Mouse (Mus musculus): ENCODE measurements at regions not wholly inside any gene's neighbourhood (a gene's known extent, or its start where the extent isn't known, plus 50 kb on each side); places are given as distances from the start of the nearest gene placed in this dataset.

DNA sequence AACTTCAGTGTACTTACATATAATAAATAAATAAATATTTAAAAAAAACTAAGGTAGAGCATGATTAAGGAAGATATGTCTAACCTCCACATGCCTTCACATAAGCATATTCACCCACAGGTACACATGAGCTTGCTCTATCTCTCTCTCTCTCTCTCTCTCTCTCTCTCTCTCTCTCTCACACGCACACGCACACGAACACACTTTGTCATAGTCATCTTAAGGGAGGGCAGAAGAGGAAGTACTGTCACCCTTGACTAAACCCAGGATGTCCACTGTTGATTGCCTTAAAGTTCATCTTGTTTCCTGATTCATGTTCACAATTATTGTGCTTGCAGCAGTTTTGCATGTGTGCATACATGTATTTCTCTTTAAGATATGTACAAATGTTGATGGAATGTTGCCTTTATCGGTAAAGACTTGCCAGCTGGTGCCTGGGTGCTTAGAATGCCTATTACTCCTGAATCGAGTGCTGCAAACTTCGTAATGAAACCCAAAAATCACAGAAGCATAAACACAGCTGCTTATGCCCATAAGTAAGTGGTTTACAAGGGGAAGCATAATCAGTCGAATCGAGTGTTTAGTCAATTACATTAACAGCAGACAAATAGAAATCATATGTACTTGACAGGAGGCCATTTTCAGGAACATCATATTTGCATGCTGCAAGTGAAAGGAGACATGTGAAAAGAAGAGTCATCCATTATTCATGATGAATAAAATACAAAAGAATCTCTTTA lies 84.3 kb downstream of the Tmem168 start:
- Histone ChIP-seq H3K4me3 (ENCODE audit: low read depth, low read length) (no peak overlapping the region), H3K9me3 (replicated peaks; ENCODE audit: control insufficient read depth, low read length) (no peaks in the 10 kb centered on the region), H3K36me3 (replicated peaks; ENCODE audit: control insufficient read depth, insufficient read depth, low read depth, low read length) (no peaks in the 10 kb centered on the region), H3K4me1 (ENCODE audit: control insufficient read depth, insufficient read depth, low read length) (no peaks in the 10 kb centered on the region), H3K27ac (replicated peaks; ENCODE audit: low read depth, low read length) (no peak overlapping the region), H3K4me2 (ENCODE audit: low read depth, low read length) (no peak overlapping the region), H3K9ac (replicated peaks; ENCODE audit: low read length) (no peak overlapping the region), H3K27me3 (ENCODE audit: control insufficient read depth, insufficient read depth, low read length) (no peaks in the 10 kb centered on the region)
- DNase-seq (ENCODE audit: low spot score) (no peak), ATAC-seq (replicated peaks; ENCODE audit: insufficient number of reproducible peaks, low FRiP score, low TSS enrichment, low read depth) (no peak)
- WGBS = 77% methylated on average over 8 of the region's 8 CpGs

DNA sequence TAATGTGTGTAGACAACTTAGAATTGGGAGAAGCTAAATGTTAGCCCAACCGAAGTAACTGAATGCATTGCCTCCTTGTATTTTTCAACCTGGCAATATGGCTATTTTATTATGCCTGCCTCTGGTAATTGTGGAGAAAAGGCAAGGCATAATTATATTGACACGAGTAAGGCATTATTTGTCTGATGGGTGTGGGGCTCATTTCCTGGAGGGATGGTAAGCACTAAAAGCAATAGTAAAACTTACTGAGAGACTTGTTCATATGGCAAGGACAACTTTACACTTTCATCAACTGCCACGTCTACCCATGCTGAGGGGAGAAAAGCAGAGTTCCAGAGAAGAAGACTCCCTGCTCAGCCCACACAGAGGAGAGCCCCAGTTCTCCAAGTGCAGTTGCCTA lies 93.8 kb downstream of the Tmem168 start:
- no peaks in the 10 kb centered on the region for H3K27me3 ChIP-seq (ENCODE audit: control insufficient read depth, insufficient read depth, low read length)
- 75% methylated on average over 3 of the region's 3 CpGs for WGBS
- no peak overlapping the region for H3K4me2 ChIP-seq (ENCODE audit: low read depth, low read length)
- no peaks in the 10 kb centered on the region for H3K4me1 ChIP-seq (ENCODE audit: control insufficient read depth, insufficient read depth, low read length)
- no peak overlapping the region for H3K9ac ChIP-seq (replicated peaks; ENCODE audit: low read length)
- no peak for DNase-seq (ENCODE audit: low spot score)
- H3K9me3 ChIP-seq (replicated peaks; ENCODE audit: control insufficient read depth, low read length) = no peaks in the 10 kb centered on the region
- H3K4me3 ChIP-seq (ENCODE audit: low read depth, low read length) = no peak overlapping the region
- H3K27ac ChIP-seq (replicated peaks; ENCODE audit: low read depth, low read length) = no peak overlapping the region
- H3K36me3 ChIP-seq (replicated peaks; ENCODE audit: control insufficient read depth, insufficient read depth, low read depth, low read length) = no peaks in the 10 kb centered on the region
- ATAC-seq (replicated peaks; ENCODE audit: insufficient number of reproducible peaks, low FRiP score, low TSS enrichment, low read depth) = no peak

DNA sequence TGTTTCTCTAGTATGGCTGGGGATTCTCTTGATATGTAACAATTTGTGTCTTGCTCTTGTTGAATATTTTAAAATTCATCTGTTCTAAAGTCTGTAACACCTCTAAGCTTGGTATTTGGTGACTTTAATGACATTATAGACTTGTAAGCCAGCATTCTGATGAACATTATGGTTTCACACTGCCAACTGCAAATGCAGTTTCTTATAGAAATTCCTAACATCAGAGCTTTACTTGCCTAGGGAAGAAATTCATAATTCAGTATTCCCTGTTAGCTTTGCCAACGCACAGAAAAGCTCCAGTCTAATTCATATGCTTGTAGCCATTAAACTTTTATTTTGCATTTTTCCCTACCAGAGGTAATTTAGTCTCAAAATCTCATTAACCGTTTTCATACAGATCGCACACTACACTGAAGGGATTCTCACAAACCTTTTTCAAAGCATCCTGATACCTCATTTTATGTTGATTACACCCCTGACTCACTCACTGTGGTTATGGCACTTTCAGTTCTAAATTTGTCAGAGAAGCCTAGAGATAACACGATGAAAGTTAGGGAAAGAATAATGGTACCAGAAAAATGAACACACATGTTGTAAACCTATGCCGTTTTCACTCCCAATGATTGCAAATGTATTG lies 131.3 kb downstream of the Tmem168 start:
- no peaks in the 10 kb centered on the region for H3K36me3 ChIP-seq (replicated peaks; ENCODE audit: control insufficient read depth, insufficient read depth, low read depth, low read length)
- DNase-seq (ENCODE audit: low spot score) (no peak), ATAC-seq (replicated peaks; ENCODE audit: insufficient number of reproducible peaks, low FRiP score, low TSS enrichment, low read depth) (no peak)
- H3K4me1 ChIP-seq (ENCODE audit: control insufficient read depth, insufficient read depth, low read length) = no peaks in the 10 kb centered on the region
- H3K9ac ChIP-seq (replicated peaks; ENCODE audit: low read length) = no peak overlapping the region
- H3K4me3 ChIP-seq (ENCODE audit: low read depth, low read length) = no peak overlapping the region
- no peaks in the 10 kb centered on the region for H3K27me3 ChIP-seq (ENCODE audit: control insufficient read depth, insufficient read depth, low read length)
- H3K9me3 ChIP-seq (replicated peaks; ENCODE audit: control insufficient read depth, low read length) = no peaks in the 10 kb centered on the region
- 92% methylated on average over 5 of the region's 5 CpGs for WGBS
- H3K27ac ChIP-seq (replicated peaks; ENCODE audit: low read depth, low read length) = no peak overlapping the region
- H3K4me2 ChIP-seq (ENCODE audit: low read depth, low read length) = no peak overlapping the region

DNA sequence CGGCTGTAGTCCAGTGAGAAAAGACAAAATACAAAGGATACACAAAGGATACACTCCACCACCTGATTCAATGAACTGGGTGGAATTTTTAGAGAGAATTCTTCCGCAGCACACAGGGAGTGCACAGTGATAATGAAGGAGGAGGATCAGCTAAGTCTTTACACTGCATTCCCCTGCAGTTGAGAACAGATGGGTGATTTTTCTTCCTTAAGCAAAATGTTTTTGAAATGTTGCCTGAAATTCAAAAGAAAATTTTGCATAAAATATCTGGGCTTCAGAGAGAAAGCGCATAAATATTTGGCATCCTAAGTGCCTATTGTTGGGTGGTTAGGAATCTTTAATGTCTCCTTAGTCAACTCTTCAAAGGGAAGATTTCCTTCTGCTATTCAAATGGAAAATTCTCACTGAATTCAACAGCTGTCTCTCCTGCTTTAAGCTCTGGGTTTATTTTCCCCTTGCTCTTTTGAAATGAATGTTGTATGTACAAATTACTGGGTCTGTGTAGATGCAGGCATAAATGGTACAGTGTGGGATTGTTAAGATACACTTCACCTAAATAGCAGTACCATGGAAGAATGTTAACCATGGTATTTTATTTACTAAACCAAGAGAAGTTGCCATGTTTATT lies 158.6 kb downstream of the Tmem168 start:
- 85% methylated on average over 3 of the region's 3 CpGs for WGBS
- no peak for ATAC-seq (replicated peaks; ENCODE audit: insufficient number of reproducible peaks, low FRiP score, low TSS enrichment, low read depth)
- H3K9me3 ChIP-seq (replicated peaks; ENCODE audit: control insufficient read depth, low read length) = no peaks in the 10 kb centered on the region

DNA sequence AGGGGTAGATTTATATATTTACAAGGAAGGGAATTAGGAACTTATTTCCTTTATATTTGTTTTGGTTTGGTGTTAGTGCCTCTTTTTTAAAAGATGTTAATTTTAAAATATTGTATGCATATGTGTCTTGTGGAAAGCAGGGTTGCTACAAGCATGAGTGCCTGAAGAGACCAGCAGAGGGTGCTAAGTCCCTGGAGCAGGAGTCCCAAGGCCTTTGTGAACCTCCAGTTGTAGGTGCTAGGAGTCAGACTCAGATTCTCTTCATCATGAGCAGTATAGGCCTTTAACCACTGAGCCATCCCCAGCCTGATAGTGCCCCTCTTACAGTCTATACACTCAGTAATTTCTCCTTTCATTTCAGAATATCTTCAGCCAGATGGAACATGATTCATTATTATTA lies 189.0 kb upstream of the Vwde start:
- Histone ChIP-seq H3K9me3 (replicated peaks; ENCODE audit: control insufficient read depth, low read length) (no peaks in the 10 kb centered on the region), H3K4me2 (ENCODE audit: low read depth, low read length) (no peak overlapping the region), H3K4me1 (ENCODE audit: control insufficient read depth, insufficient read depth, low read length) (no peaks in the 10 kb centered on the region), H3K27ac (replicated peaks; ENCODE audit: low read depth, low read length) (no peak overlapping the region), H3K9ac (replicated peaks; ENCODE audit: low read length) (no peak overlapping the region), H3K27me3 (ENCODE audit: control insufficient read depth, insufficient read depth, low read length) (no peaks in the 10 kb centered on the region), H3K36me3 (replicated peaks; ENCODE audit: control insufficient read depth, insufficient read depth, low read depth, low read length) (no peaks in the 10 kb centered on the region), H3K4me3 (ENCODE audit: low read depth, low read length) (no peak overlapping the region)
- peak; percentile 38 for DNase-seq (ENCODE audit: low spot score)
- no peak for ATAC-seq (replicated peaks; ENCODE audit: insufficient number of reproducible peaks, low FRiP score, low TSS enrichment, low read depth)

More for the DNA sequence above, 158.6 kb downstream of the Tmem168 start:
- no peak overlapping the region for H3K27ac ChIP-seq (replicated peaks; ENCODE audit: low read depth, low read length)
- H3K4me3 ChIP-seq (ENCODE audit: low read depth, low read length) = no peak overlapping the region
- no peaks in the 10 kb centered on the region for H3K27me3 ChIP-seq (ENCODE audit: control insufficient read depth, insufficient read depth, low read length)
- DNase-seq (ENCODE audit: low spot score) = no peak
- no peak overlapping the region for H3K9ac ChIP-seq (replicated peaks; ENCODE audit: low read length)
- H3K4me2 ChIP-seq (ENCODE audit: low read depth, low read length) = no peak overlapping the region
- no peaks in the 10 kb centered on the region for H3K4me1 ChIP-seq (ENCODE audit: control insufficient read depth, insufficient read depth, low read length)
- H3K36me3 ChIP-seq (replicated peaks; ENCODE audit: control insufficient read depth, insufficient read depth, low read depth, low read length) = no peaks in the 10 kb centered on the region

DNA sequence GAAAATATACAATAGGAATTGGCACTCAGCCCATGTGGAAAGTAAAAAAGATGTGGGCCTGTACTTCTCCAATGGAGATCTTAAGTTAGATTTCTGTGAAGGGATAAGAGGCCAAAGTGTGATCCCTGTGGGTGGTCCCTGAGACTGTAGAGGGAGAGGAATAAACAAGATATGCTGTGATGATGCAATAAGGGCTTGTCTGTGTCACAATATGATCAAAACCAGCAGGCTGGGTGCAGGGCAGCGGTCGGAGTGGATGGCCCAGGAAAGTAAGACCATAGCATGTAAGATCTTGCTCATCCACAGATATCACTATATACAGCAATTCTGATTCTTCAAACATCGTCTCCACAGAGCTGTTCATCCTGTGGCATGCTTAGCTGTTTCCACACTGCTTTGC lies 188.3 kb upstream of the Vwde start:
- WGBS = 87% methylated on average over 3 of the region's 3 CpGs
- Histone ChIP-seq H3K9ac (replicated peaks; ENCODE audit: low read length) (no peak overlapping the region), H3K4me2 (ENCODE audit: low read depth, low read length) (no peak overlapping the region), H3K9me3 (replicated peaks; ENCODE audit: control insufficient read depth, low read length) (no peaks in the 10 kb centered on the region), H3K4me3 (ENCODE audit: low read depth, low read length) (no peak overlapping the region), H3K4me1 (ENCODE audit: control insufficient read depth, insufficient read depth, low read length) (no peaks in the 10 kb centered on the region), H3K27me3 (ENCODE audit: control insufficient read depth, insufficient read depth, low read length) (no peaks in the 10 kb centered on the region), H3K36me3 (replicated peaks; ENCODE audit: control insufficient read depth, insufficient read depth, low read depth, low read length) (no peaks in the 10 kb centered on the region), H3K27ac (replicated peaks; ENCODE audit: low read depth, low read length) (no peak overlapping the region)
- ATAC-seq (replicated peaks; ENCODE audit: insufficient number of reproducible peaks, low FRiP score, low TSS enrichment, low read depth) (no peak), DNase-seq (ENCODE audit: low spot score) (no peak)

DNA sequence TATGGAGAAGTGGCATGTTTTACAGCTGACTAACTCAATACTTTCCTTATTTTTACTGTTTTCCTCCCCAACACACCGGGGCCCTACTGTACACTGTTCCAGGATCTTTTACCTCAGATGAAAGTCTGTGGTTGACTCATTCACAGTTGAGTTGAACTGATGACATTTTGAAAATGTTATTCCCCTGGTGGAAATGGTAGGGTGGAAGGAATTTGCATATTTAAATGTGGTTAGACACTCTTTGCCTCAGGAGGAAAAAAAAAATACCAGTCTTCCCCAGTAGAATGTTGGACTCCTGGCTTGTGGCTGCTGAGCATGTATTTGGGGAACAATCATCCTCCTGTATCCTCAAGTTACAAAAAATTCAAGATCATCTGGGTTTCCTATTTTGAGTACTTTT lies 159.7 kb upstream of the Vwde start:
- DNase-seq (ENCODE audit: low spot score) (no peak), ATAC-seq (replicated peaks; ENCODE audit: insufficient number of reproducible peaks, low FRiP score, low TSS enrichment, low read depth) (no peak)
- H3K27ac ChIP-seq (replicated peaks; ENCODE audit: low read depth, low read length) = no peak overlapping the region
- 94% methylated on average over 1 of the region's 1 CpGs for WGBS
- H3K9me3 ChIP-seq (replicated peaks; ENCODE audit: control insufficient read depth, low read length) = no peaks in the 10 kb centered on the region
- H3K36me3 ChIP-seq (replicated peaks; ENCODE audit: control insufficient read depth, insufficient read depth, low read depth, low read length) = no peaks in the 10 kb centered on the region
- H3K4me3 ChIP-seq (ENCODE audit: low read depth, low read length) = no peak overlapping the region
- H3K27me3 ChIP-seq (ENCODE audit: control insufficient read depth, insufficient read depth, low read length) = no peaks in the 10 kb centered on the region
- H3K4me2 ChIP-seq (ENCODE audit: low read depth, low read length) = no peak overlapping the region
- no peak overlapping the region for H3K9ac ChIP-seq (replicated peaks; ENCODE audit: low read length)
- H3K4me1 ChIP-seq (ENCODE audit: control insufficient read depth, insufficient read depth, low read length) = no peaks in the 10 kb centered on the region

DNA sequence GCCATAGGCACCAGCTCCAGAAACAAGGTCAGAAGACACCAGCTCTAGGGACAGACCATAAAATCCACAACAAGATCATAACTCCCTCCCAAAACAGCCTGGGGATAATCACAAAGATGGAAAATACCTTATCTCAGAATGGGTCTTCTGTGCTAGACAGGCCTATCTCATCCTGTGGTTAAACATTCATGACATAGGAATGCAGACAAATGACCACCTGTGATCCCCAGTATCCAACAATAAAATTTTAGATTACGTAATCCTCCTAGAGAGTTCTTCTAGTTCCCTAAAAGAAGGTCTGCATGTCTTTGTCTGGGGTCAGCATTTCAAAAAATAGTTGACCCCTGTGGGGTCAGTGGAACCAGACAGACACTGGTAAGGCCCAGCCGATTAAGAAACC lies 158.4 kb upstream of the Vwde start:
- Histone ChIP-seq H3K4me1 (ENCODE audit: control insufficient read depth, insufficient read depth, low read length) (no peaks in the 10 kb centered on the region), H3K9me3 (replicated peaks; ENCODE audit: control insufficient read depth, low read length) (no peaks in the 10 kb centered on the region)
- 92% methylated on average over 2 of the region's 2 CpGs for WGBS

More for the DNA sequence above, 158.4 kb upstream of the Vwde start:
- no peaks in the 10 kb centered on the region for H3K36me3 ChIP-seq (replicated peaks; ENCODE audit: control insufficient read depth, insufficient read depth, low read depth, low read length)
- no peak overlapping the region for H3K4me2 ChIP-seq (ENCODE audit: low read depth, low read length)
- ATAC-seq (replicated peaks; ENCODE audit: insufficient number of reproducible peaks, low FRiP score, low TSS enrichment, low read depth) (no peak), DNase-seq (ENCODE audit: low spot score) (no peak)
- H3K4me3 ChIP-seq (ENCODE audit: low read depth, low read length) = no peak overlapping the region
- no peak overlapping the region for H3K27ac ChIP-seq (replicated peaks; ENCODE audit: low read depth, low read length)
- no peaks in the 10 kb centered on the region for H3K27me3 ChIP-seq (ENCODE audit: control insufficient read depth, insufficient read depth, low read length)
- no peak overlapping the region for H3K9ac ChIP-seq (replicated peaks; ENCODE audit: low read length)

Data from embryonic facial prominence, embryonic 11.5 days (tissue).